Mouse (Mus musculus) liver, adult 2 months (tissue): ENCODE results near the gene Stpg4.

ENCODE experiments used
- CTCF ChIP-seq: fragments of 200-500 bp; IDR thresholded peaks from 2 replicates; pipeline ENCODE4 v1.5.1; 2011; ENCODE audit warnings: low read depth, low read length, control low read depth
- POLR2A ChIP-seq: fragments of 200-500 bp; IDR thresholded peaks from 2 replicates; pipeline ENCODE4 v1.6.1; 2011; ENCODE audit warnings: low read length, control low read depth; ENCODE audit not compliant: insufficient read depth; ENCODE audit errors: extremely low read depth

DNA sequence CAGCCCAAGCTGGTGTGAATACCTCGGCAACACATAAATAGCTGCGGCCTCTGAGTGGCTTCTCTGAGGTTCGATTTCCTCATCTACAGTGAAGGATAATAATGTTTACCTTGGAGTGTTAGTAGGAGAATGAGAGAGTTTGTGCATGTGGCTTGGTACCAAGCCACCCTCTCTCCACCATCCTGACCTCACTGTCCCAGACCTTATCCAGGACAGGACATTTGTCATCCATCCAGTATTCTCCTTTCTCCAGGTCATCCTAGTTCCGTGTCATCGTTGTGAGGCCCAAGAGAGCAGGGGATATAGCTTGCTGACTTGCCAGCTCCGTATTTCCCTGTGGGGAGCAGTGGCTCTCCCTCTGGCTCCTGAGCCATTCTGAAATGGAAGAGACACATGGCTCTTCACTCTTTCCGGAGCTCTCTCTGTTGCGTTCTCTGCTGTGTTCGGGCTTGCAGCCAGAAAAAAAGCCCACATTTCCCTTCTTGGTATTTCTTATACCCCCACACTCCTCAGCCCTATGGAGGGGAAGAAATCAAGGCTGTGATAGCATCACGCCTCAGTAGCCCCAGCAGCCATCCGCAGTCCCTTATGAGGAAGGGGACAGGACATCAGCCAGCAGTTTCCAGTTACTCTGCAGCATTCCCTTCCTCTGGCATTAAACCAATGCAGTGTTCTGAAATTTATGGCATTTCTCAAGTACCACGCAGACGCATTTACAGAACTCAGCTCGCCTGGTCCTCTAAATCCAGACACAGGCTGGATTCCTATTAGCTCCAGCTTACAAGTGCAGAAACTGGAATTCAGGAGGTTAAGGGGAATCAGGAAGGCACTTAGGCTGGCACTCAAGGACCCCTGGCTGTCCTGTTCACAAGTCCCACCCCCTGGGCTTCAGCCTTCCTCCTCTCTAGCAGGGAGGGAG, 32.5 kb upstream of the Stpg4 start:
- no peak for TF ChIP-seq POLR2A
- TF ChIP-seq CTCF, result no peak
